Mouse (Mus musculus) midbrain, embryonic 16.5 days (tissue): Measurements from ENCODE around the gene Ssbp3. TPM values are rescaled to one million over a fixed set of nuclear protein-coding genes. Genes with fewer than 3 reads are reported as not detected.

Experiments
- ATAC-seq: fragments of 200-750 bp; cut with Nextera tagmentation; 2 replicates; pipeline ENCODE4 v1.8.0; 2017; ENCODE audit warnings: moderate TSS enrichment
- H3K27ac ChIP-seq: fragments of 300-500 bp; sonication (generic); 2 replicates; pipeline ENCODE4 v1.5.1; 2014; ENCODE audit warnings: mild to moderate bottlenecking, low read length, mixed read lengths
- H3K27me3 ChIP-seq: fragments of 300-500 bp; sonication (generic); 2 replicates; pipeline ENCODE4 v1.6.1; 2014; ENCODE audit warnings: low read depth, low read length, mixed read lengths; ENCODE audit not compliant: control insufficient read depth, insufficient read depth
- H3K36me3 ChIP-seq: fragments of 300-500 bp; sonication (generic); 2 replicates; pipeline ENCODE4 v1.6.1; 2014; ENCODE audit warnings: mild to moderate bottlenecking, low read length, moderate library complexity, mixed read lengths; ENCODE audit not compliant: control insufficient read depth, insufficient read depth
- H3K4me1 ChIP-seq: fragments of 300-500 bp; sonication (generic); 2 replicates; pipeline ENCODE4 v1.6.1; 2014; ENCODE audit warnings: mild to moderate bottlenecking, low read length, mixed read lengths; ENCODE audit not compliant: control insufficient read depth, insufficient read depth
- H3K4me2 ChIP-seq: fragments of 300-500 bp; sonication (generic); 2 replicates; pipeline ENCODE4 v1.6.1; 2014; ENCODE audit warnings: mild to moderate bottlenecking, low read length, mixed read lengths
- H3K4me3 ChIP-seq: fragments of 300-500 bp; sonication (generic); 2 replicates; pipeline ENCODE4 v1.5.1; 2014; ENCODE audit warnings: low read depth, mild to moderate bottlenecking, low read length, moderate library complexity, mixed read lengths
- H3K9ac ChIP-seq: fragments of 300-500 bp; sonication (generic); 2 replicates; pipeline ENCODE4 v1.6.1; 2014; ENCODE audit warnings: low read depth, low read length, mixed read lengths
- H3K9me3 ChIP-seq: fragments of 300-500 bp; sonication (generic); replicated peaks from 2 replicates; pipeline ENCODE4 v1.6.1; 2014; ENCODE audit warnings: mild to moderate bottlenecking, low read length, mixed read lengths; ENCODE audit not compliant: control insufficient read depth, poor library complexity, severe bottlenecking
- WGBS: fragments of 180-500 bp; shearing (Covaris S2); extraction: QIAGEN DNeasy Blood & Tissue Kit; methylation state at CpG from one replicate; pipeline ENCODE4 v1.1.7; 2014; 5-methylcytosine and 5-hydroxymethylcytosine counted together
- polyA plus RNA-seq: library from polyadenylated mRNA; unstranded; fragments of >200 nt; fragmentation: Nextera tagmentation; extraction: Ambion mirVana; gene quantifications from 2 replicates; pipeline ENCODE4 v1.2.1, GENCODE M21; 2015

Gene Ssbp3
- polyA plus RNA-seq, 1 experiment from 2014 or later: 129 TPM

DNA sequence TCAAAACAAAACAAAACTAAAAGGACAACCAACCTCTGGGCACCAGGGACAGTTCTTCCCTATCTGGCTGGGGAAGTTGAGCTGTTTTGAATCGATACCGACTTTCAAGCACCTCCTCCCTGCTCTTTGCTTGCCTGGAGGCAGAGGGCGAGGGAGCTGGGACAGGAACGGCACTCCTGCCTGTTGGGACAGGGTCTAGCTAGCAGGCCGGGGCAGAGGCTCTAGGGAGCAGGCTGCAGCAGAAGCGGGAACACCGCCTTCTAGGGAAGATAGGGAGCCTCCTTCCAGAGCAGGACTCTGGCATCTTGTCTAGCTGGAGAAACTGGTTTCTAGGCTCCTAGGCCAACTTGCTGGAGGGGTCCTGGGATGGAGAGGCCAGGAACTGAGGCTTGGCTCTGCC lies 70.2 kb downstream of the Ssbp3 start:
- H3K9me3 ChIP-seq: no peaks in the 10 kb centered on the region
- no peak overlapping the region for H3K27ac ChIP-seq
- WGBS: 42% methylated on average over 7 of the region's 7 CpGs
- no peak overlapping the region for H3K4me2 ChIP-seq
- H3K4me3 ChIP-seq: no peak overlapping the region
- H3K9ac ChIP-seq: no peak overlapping the region
- H3K4me1 ChIP-seq: peaks cover 69% of the 10 kb centered on the region
- no peak for ATAC-seq
- no peaks in the 10 kb centered on the region for H3K27me3 ChIP-seq
- H3K36me3 ChIP-seq: no peaks in the 10 kb centered on the region

DNA sequence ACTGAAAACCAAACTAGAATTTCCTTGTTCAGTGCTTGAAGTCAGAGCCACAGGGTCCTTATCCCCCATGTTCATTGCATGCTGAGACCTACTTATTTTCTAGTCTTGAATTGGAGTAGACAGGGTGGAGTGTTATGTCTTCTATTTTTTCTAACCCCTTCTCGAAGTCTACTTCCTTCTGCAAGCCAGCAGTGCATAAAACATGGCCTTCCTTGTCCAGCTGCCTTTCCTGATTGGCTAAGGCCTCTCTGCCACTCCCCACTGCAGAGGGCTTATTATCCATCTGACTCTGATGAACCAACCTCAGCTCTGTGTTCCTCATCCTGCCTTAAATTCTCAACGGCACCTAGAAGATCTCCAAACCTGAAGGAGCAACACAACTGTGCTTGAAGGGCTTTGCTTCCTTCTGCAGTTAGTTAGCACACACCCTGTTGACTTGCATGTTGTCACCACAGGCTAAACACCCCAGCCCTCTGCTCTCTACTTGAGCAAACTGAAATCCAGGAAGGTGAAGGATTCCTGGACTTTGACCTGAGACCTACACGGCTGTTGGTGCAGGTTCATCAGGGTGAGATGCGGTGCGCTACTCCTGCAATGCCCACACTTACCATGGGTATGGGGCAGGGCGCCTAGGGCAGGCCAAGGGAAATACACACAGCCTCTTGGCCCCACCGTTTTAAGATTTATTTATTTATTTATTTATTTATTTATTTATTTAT lies 71.0 kb downstream of the Ssbp3 start:
- no peak overlapping the region for H3K9ac ChIP-seq
- ATAC-seq: no peak
- peaks cover 69% of the 10 kb centered on the region for H3K4me1 ChIP-seq
- no peaks in the 10 kb centered on the region for H3K9me3 ChIP-seq
- H3K36me3 ChIP-seq: no peaks in the 10 kb centered on the region
- H3K27me3 ChIP-seq: no peaks in the 10 kb centered on the region
- H3K4me2 ChIP-seq: no peak overlapping the region
- no peak overlapping the region for H3K27ac ChIP-seq
- 88% methylated on average over 7 of the region's 7 CpGs for WGBS
- no peak overlapping the region for H3K4me3 ChIP-seq

DNA sequence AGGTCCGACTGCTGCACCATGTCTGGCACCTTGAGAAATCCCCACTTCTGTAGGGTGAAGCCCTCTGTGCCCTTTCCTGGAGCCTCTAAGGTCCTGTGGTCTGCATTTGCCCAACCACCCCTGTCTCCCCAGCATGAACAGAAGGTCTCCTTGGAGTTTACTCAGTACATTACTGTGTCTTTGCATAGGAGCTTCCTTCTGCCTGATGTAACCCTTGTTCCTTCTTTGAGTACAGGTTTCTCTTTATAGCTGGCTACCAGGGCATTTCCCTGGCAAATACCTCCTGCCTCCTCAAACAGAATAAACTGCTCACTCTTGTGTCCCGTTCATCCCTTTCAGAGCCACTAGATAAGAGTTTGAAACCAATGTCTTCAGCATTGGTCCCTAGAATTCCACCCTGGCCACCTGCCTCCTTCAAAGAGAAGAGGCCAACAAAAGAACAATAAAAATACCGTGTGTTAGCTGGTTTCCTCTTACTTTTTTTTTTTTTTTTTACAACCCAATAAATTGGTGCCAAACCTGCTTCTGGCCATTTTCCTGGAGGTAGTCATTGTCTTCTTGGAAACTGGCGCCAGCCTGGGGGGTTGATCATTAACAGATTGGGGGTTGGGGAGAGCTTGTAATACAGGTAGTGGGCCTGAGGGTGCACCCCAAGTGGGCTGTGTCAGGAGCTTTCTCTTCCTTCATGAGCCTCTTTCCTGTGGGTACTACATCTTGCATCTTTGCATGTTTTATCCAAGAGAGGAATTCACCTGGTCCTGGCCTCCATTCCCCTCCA lies 72.0 kb downstream of the Ssbp3 start:
- no peaks in the 10 kb centered on the region for H3K9me3 ChIP-seq
- H3K4me3 ChIP-seq: no peak overlapping the region
- no peak overlapping the region for H3K9ac ChIP-seq
- H3K27me3 ChIP-seq: no peaks in the 10 kb centered on the region
- H3K4me2 ChIP-seq: no peak overlapping the region
- H3K27ac ChIP-seq: no peak overlapping the region
- WGBS: 61% methylated on average over 4 of the region's 4 CpGs
- H3K4me1 ChIP-seq: peaks cover 65% of the 10 kb centered on the region
- no peak for ATAC-seq
- no peaks in the 10 kb centered on the region for H3K36me3 ChIP-seq

DNA sequence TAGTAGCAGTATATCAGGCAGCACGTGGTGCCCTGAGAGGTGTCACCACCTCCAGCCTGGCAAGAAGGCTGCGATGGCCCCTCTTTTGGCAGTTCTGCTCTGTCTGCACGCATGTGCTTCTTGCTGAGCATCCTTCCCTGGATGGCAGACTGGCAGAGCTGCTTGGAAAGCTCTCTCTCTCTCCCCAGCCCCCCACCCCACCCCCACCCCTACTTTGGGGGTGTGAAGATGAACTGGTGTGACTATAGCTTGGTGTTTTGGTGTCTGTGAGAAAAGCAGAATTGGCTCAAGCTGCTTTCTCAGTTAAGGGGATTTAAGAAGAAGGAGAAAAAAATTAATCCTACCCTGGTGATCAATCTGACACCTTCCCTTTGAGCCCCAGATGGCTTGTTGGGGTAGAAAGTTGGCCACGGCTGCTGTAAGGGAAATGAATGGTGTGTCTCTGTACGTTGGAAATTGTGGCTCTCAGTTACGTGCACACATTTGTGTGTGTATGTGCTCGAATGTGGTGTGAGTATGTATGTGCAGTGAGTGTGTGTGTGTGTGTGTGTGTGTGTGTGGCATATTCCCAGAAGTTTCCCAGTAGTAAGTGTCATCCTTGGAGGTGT lies 73.5 kb downstream of the Ssbp3 start:
- 45% methylated on average over 7 of the region's 7 CpGs for WGBS
- Histone ChIP-seq H3K4me3 (no peak overlapping the region), H3K27me3 (no peaks in the 10 kb centered on the region), H3K9ac (0 out of 2 replicates have a peak overlapping the region, but pooled peaks have one; percentile 12), H3K9me3 (no peaks in the 10 kb centered on the region), H3K36me3 (no peaks in the 10 kb centered on the region), H3K4me1 (peaks cover 65% of the 10 kb centered on the region), H3K27ac (no peak overlapping the region; the same call in 1 of the 2 replicates), H3K4me2 (no peak overlapping the region)
- no peak for ATAC-seq

DNA sequence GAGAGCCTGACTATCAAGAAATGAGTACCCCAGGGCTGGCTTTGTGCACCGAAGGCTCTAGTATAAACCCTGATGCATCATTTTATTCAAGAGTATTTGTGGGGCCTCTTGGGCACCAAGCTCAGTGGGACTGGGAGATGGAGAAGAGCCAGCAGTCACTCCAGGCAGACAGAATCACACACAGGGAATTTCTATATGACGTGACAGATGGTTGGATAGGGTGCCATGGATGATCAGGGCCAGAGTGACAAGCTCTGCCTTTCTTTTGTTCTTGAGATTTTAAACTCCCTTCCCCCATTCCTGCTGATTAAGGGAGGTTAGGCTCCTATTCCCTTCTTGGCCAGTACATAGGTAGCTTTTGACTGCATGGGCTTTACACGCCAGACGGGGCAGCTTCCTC lies 74.8 kb downstream of the Ssbp3 start:
- WGBS: 49% methylated on average over 4 of the region's 4 CpGs
- H3K27me3 ChIP-seq: no peaks in the 10 kb centered on the region
- H3K9me3 ChIP-seq: no peaks in the 10 kb centered on the region
- no peak overlapping the region for H3K9ac ChIP-seq
- ATAC-seq: no peak
- no peak overlapping the region for H3K27ac ChIP-seq
- H3K4me2 ChIP-seq: no peak overlapping the region
- H3K4me3 ChIP-seq: no peak overlapping the region
- H3K36me3 ChIP-seq: no peaks in the 10 kb centered on the region
- peaks cover 73% of the 10 kb centered on the region for H3K4me1 ChIP-seq

DNA sequence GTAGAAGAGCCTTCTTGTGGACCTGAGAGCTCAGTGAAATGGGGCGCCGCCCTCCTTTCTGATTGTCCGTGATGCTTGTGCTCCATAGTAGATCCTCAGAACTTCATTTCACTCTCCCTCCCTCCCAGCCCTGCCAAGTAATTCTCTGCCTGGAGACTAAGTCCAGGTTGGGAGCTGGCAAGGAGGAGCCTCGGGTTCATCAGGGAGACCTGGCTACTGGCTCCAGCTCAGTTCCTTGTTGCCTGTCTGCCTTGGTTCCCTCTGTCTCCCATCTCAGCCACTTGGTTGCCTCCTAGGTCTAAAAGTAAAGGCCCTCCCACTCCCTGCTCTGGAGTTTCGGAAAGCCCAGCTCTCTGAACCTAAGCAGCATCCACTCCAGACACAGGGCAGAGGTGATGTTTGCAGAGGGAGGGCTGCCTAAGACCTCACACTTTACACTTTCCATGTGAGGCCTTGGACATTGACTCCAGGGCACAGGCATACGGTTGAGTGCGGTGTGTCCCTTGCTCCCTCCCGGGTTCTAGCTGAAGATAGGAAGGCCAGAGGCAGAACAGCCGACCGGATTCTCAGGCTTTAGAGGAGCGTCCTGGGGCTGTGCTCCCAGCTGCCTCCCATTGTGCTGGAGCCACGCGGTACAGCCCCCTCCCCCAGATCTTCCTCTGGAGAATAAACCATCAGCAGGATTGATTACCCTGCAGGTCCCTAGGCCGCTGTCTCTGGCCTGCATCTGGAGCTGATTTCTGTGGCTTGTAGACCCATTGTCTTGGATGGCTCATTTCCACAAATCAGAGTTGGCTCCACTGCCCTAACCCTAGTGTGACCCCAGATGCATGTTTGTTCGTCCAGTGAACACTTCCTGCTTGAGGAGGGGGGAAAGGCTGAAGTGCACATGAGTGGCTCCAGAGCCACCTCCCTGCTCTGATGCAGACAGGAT lies 75.7 kb downstream of the Ssbp3 start:
- no peaks in the 10 kb centered on the region for H3K36me3 ChIP-seq
- no peak overlapping the region for H3K9ac ChIP-seq

DNA sequence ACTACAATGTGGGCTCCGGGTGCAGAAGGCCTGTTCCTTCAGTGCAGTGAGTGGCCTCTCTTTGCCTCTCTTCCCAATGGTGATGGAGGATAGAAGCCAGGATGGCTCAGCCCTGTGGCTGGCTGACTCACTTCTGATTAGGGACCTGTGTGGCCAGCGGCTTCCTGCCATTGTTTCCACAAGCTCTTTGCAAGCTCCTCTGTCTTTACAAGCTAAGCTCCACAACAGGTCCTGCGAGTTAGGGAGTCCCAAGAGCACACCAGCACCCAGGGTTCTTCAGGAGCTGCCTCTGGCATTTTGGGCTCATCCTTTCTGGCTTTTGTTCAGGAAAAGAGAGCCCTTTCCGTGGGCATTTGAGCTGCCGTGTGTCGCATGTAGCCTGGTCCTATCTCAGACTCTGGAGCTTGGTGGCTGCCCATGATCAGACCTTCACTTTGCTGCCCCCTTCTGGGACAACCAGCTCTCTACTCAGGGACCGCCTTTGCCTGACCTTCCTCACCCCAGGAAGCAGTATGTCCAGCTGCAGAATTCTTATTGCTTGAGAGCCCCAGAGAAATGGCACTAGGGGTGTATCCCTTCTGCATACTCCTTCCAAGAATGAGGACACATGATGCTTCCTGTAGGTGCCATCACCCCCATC lies 77.3 kb downstream of the Ssbp3 start:
- H3K4me3 ChIP-seq: no peak overlapping the region
- H3K9me3 ChIP-seq: no peaks in the 10 kb centered on the region
- no peak overlapping the region for H3K4me2 ChIP-seq
- no peak overlapping the region for H3K9ac ChIP-seq
- H3K36me3 ChIP-seq: no peaks in the 10 kb centered on the region
- H3K4me1 ChIP-seq: peaks cover 70% of the 10 kb centered on the region
- no peaks in the 10 kb centered on the region for H3K27me3 ChIP-seq
- ATAC-seq: no peak
- 15% methylated on average over 7 of the region's 7 CpGs for WGBS
- H3K27ac ChIP-seq: no peak overlapping the region

More for the DNA sequence above, 75.7 kb downstream of the Ssbp3 start:
- Histone ChIP-seq H3K4me1 (peaks cover 70% of the 10 kb centered on the region), H3K4me3 (no peak overlapping the region), H3K27me3 (no peaks in the 10 kb centered on the region), H3K4me2 (no peak overlapping the region), H3K27ac (no peak overlapping the region; the same call in 1 of the 2 replicates), H3K9me3 (no peaks in the 10 kb centered on the region)
- 28% methylated on average over 15 of the region's 15 CpGs for WGBS
- no peak for ATAC-seq

DNA sequence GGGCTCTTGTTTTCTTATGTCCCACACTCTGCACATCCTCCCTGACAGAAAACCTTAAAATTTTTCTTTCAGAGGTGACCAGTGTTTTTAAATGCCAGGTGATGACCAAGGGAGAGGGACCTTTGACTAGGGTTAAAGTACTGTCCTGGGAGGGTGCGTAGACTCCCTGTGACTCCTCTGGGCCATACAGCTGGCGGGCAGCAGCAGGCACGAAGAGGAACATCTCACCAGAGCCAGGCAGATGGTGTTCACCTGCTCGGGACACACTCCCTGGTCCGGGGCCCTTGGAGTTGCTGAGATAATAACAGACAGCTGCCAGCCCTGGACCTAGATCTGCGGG lies 78.4 kb downstream of the Ssbp3 start:
- no peaks in the 10 kb centered on the region for H3K36me3 ChIP-seq
- H3K4me3 ChIP-seq: no peak overlapping the region
- H3K4me1 ChIP-seq: peaks cover 63% of the 10 kb centered on the region
- peak overlapping the region; percentile 60 for H3K27ac ChIP-seq
- no peaks in the 10 kb centered on the region for H3K9me3 ChIP-seq
- no peaks in the 10 kb centered on the region for H3K27me3 ChIP-seq
- no peak overlapping the region for H3K4me2 ChIP-seq
- H3K9ac ChIP-seq: peak overlapping the region; percentile 16; the same call in 1 of the 2 replicates
- ATAC-seq: no peak; the same call in 1 of the 2 replicates
- WGBS: 14% methylated on average over 6 of the region's 6 CpGs
